Mouse (Mus musculus): ENCODE measurements at regions not wholly inside any gene's neighbourhood (a gene's known extent, or its start where the extent isn't known, plus 50 kb on each side); places are given as distances from the start of the nearest gene placed in this dataset.

GRCm38 (mm10) chr2:148175251-148175927, 128.6 kb upstream of the Foxa2 start:
- DNase-seq = no peak

GRCm38 (mm10) chr2:148180245-148180644, 133.5 kb upstream of the Foxa2 start:
- no peak for DNase-seq

GRCm38 (mm10) chr2:148181518-148181917, 134.7 kb upstream of the Foxa2 start:
- no peak for DNase-seq

DNA sequence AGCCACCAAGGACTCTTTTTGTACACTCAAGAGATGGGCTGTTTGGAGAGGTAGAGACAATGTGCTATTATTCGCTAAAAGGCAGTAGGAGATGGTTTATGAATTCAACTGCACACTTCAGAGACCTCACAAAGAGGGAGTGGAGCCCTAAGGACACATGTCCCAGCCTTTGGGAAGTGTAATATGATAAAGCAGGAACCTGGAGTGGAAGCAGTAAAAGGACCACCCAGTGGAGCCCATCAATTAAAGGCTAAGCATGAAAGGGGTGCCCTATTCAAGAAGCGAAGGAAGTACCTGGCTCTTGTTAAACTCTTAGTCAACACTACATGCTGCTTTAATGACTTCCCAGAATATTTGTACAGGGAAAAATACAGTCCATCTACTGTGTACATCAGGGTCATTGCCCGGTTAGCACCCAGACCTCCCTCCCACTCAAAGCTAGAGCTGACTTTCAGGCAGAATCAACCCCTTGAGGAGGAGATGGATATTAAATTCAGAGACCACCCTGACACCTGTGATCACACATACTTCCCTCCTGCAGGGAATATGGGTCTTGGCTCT, 135.8 kb upstream of the Foxa2 start:
- DNase-seq = no peak

GRCm38 (mm10) chr2:148184801-148185212, 138.0 kb upstream of the Foxa2 start:
- no peak for DNase-seq

DNA sequence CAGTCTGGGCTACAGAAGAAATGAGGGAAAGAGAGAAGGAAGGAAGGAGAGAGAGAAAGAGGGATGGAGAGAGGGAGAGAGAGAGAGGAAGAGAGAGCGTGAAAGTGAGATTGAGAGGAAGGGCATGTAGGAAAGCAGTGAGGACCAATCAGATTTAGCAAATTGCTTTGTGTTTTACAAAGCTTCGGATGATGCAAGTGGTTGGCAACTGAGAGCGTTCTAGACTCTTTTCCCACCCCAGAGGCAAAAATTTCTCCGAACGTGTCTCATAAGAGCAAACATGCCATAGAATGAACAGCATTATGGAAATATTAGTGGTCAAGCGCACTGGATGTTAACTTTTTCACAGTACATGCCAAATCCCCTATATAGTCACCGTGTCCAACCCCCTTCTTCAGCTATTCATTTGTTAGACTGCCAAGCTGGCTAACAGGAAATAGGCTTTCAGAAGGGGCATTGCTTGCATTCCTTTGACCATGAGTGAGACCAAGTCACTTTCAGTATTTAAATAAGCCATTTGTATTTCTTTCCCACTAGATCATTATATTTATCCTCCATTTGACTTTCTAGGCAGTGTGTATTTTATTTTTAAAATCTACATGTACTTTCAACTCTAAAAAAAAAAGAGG, 139.7 kb upstream of the Foxa2 start:
- DNase-seq = no peak

DNA sequence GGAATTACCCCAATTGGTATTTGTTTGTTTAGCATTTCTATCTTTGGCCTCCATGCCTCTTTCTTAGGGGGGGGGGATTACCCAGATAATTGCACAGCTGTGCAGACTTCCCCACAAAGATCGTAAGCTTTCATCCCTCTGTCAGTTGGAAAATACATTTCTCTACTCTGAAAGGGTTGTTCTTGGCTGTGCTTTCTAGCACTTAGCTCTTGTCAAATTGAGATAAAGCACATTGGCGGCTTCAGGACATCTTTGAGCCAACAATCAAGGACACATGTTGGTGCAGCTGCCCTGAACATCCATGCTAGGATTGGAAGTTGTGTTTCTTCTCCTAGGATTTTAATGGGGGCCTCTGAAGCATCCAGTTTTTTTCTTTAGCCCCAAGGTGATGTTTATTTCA, 142.1 kb upstream of the Foxa2 start:
- DNase-seq = peak in 1 of 2 experiments; percentile 33

DNA sequence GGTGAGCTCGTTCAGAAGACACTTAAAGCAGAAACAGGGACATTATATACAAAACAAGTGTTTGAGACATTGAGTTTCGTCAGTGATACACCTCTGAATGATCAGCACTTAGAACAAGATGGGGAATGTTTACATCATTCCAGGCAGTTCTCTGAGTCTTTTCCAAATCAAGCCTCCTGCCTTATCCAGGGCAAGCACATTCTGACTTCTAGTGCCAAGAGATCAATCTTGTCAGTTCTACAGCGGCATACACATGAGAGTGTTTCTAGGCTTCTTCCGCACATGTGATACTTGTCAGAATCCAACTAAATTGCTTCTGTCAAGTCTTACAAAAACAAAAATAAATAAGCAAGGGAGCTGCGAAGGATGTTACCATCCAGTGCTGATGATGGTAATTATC, 142.5 kb upstream of the Foxa2 start:
- DNase-seq = no peak

- peak; percentile 11 to 33 for DNase-seq
These were observed 146.2 kb upstream of the Foxa2 start for GRCm38 (mm10) chr2:148192946-148193345.

DNA sequence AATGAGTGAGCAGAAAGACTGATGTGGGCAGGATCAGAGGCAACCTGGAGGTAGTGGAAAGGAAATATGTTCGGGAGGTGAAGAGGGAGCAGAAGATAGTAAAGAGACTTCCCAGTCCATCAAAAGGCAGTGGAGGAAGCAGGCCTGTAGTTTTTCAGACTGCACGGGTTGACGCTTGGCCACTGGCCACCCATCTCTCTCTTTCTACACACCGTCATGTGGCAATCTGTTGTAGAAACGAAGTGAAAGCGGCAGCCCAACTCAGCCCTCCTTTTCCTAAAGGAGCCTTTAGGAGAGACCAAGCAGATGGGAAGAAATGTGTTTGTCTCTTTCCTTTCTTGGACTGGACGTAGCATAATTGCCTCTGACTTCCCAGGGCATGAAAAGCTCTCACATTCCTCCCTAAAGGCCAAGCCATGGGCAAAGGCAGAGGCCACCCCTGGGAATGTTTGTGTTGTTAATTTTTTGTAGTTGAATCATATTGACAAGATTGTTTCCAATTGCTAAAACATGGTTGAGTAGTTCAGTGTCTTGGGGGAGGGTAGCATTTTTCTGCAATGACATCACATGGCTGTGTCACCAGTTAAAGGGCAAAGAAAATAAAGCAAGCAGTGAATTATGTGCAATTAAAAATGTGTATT, 150.7 kb upstream of the Foxa2 start:
- peak in 1 of 2 experiments; percentile 11 for DNase-seq

- DNase-seq = no peak
These were observed 159.9 kb upstream of the Foxa2 start for GRCm38 (mm10) chr2:148206633-148207032.

- DNase-seq = no peak
These were observed 164.0 kb upstream of the Foxa2 start for GRCm38 (mm10) chr2:148210813-148211212.

DNA sequence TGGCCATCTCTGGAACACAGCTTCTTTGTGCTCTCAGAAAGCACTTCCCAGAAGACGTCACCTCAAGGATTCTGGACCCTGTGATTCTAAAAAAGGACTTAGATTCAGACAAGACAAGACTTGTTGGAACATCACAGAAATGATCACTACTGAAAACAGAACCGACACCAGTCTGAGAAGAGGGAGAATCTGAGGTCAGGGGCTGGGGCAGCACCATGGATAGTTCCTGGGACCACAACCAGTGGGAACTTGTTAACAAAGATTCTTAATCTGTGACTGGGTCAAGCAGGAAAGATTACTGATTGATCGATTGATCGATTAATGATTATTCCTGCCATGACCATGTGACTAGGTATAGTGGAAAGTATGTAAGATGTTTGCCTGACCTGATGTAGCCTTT, 170.4 kb upstream of the Foxa2 start:
- no peak for DNase-seq

- DNase-seq = no peak
These were observed 161.3 kb upstream of the Sstr4 start for GRCm38 (mm10) chr2:148233691-148234300.

- no peak for DNase-seq
These were observed 158.0 kb upstream of the Sstr4 start for GRCm38 (mm10) chr2:148237121-148237520.

GRCm38 (mm10) chr2:148239046-148239445, 156.1 kb upstream of the Sstr4 start:
- no peak for DNase-seq

- no peak for DNase-seq
These were observed 152.9 kb upstream of the Sstr4 start for GRCm38 (mm10) chr2:148242242-148242641.

DNA sequence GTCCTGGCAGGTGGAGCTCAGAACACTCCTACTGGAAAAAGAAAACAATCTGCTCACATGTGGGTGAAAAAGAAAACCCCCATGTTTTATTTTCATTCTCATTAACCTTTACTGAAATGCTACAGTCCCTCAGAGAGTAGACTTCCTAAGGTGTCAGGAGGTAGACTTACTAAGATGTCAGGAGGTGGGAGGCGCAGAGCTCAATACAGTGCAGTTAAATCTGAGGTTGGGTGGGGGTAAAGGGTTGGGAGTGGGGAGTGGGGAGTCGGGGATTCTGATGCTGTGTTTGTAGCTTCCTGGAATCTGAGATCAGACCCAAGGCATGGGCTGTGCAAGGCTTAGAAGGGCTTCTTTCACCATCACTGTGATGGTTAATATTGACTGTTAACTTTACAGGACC, 149.6 kb upstream of the Sstr4 start:
- no peak for DNase-seq

DNA sequence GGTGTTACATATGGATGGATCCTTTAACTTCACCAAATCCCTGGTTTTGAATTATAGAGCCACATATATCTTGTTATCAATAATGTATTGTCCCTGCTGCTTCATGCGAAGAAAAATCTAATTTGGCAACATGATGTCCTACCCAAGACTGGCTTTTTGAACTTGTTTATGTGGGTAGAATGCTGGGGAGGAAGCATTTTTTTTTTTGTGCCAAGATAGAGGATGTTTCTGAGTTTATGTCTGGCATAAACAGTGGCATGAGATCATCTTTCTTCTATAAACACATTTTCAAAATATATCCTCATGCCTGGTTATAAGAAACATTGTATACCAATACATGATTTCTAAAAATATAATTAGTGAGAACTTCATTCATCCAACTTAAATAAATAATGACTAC, 144.2 kb upstream of the Sstr4 start:
- DNase-seq = no peak

- DNase-seq = no peak
These were observed 139.5 kb upstream of the Sstr4 start for GRCm38 (mm10) chr2:148255662-148256061.

GRCm38 (mm10) chr2:148264111-148264730, 130.9 kb upstream of the Sstr4 start:
- no peak for DNase-seq

DNA sequence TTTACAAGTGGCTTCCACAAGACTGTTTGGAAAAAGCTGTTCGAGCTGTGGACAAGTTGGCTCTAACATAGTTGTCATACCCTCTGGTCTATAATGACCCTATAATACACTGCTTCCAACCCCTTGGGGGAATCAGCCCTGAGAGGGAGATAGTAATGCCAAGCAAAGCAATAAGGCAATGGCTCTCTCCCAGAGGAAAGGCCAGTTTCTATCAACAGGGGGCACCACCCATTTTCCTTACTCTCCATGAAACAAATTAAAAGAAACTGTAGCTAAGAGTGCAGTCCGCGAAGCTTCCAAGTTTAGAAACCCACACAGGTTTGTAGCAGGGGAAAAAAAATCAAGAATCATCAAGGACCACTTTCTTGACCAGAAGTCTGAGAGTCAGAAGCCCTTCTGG, 115.9 kb upstream of the Sstr4 start:
- peak in 1 of 2 experiments; percentile 11 for DNase-seq

GRCm38 (mm10) chr2:148290326-148290725, 104.8 kb upstream of the Sstr4 start:
- no peak for DNase-seq
